Mouse (Mus musculus) fat pad, adult 2 months (tissue): Measurements from ENCODE around the gene Psmg4.

ENCODE experiments used
- DNase-seq: peaks from one replicate; pipeline ENCODE4 v3.0.0-alpha.2; 2011; ENCODE audit warnings: low read depth, low spot score; ENCODE audit errors: extremely low read depth

Psmg4 gene

GRCm38 (mm10) chr13:34148181-34148580 lies 14.6 kb upstream of the Psmg4 start:
- DNase-seq: no peak

- no peak for DNase-seq
Observed at GRCm38 (mm10) chr13:34148767-34149392, 13.9 kb upstream of the Psmg4 start.

GRCm38 (mm10) chr13:34149463-34150176 lies 13.1 kb upstream of the Psmg4 start:
- DNase-seq: no peak

GRCm38 (mm10) chr13:34150271-34151027 lies 12.3 kb upstream of the Psmg4 start:
- DNase-seq: no peak

- DNase-seq: no peak
Observed at GRCm38 (mm10) chr13:34151425-34151824, 11.3 kb upstream of the Psmg4 start.

- no peak for DNase-seq
Observed at GRCm38 (mm10) chr13:34152695-34153094, 10.1 kb upstream of the Psmg4 start.

GRCm38 (mm10) chr13:34153254-34154011 lies 9.3 kb upstream of the Psmg4 start:
- no peak for DNase-seq

GRCm38 (mm10) chr13:34154217-34154930 lies 8.4 kb upstream of the Psmg4 start:
- DNase-seq: no peak

- no peak for DNase-seq
Observed at GRCm38 (mm10) chr13:34154931-34155272, 7.9 kb upstream of the Psmg4 start.

GRCm38 (mm10) chr13:34156133-34156839 lies 6.5 kb upstream of the Psmg4 start:
- no peak for DNase-seq

- no peak for DNase-seq
Observed at GRCm38 (mm10) chr13:34156840-34157185, 6.0 kb upstream of the Psmg4 start.

- DNase-seq: no peak
Observed at GRCm38 (mm10) chr13:34157596-34158157, 5.1 kb upstream of the Psmg4 start.

GRCm38 (mm10) chr13:34159926-34160325 lies 2.8 kb upstream of the Psmg4 start:
- DNase-seq: no peak

- DNase-seq: no peak
Observed at GRCm38 (mm10) chr13:34163304-34163975, 676 bp downstream of the Psmg4 start.

- DNase-seq: no peak
Observed at GRCm38 (mm10) chr13:34174025-34174424, 11.3 kb downstream of the Psmg4 start.

GRCm38 (mm10) chr13:34181624-34182023 lies 18.9 kb downstream of the Psmg4 start:
- no peak for DNase-seq

GRCm38 (mm10) chr13:34185371-34185770 lies 22.6 kb downstream of the Psmg4 start:
- peak; percentile 75 for DNase-seq

- no peak for DNase-seq
Observed at GRCm38 (mm10) chr13:34187571-34187970, 24.8 kb downstream of the Psmg4 start.
